Mouse (Mus musculus) CH12.LX (cell line): ENCODE results near the gene Bpifa5. TPM values are rescaled to one million over a fixed set of nuclear protein-coding genes. Genes with fewer than 3 reads are reported as not detected.

ENCODE experiments used
- DNase-seq: peaks from one replicate; pipeline ENCODE4 v3.0.0-alpha.2; 2013; ENCODE audit errors: extremely low read depth
- H3K27ac ChIP-seq: 2 replicates; pipeline ENCODE4 v1.5.1; 2012; ENCODE audit warnings: low read depth, mild to moderate bottlenecking, control low read depth, moderate library complexity; ENCODE audit not compliant: insufficient read depth
- H3K27me3 ChIP-seq: replicated peaks from 2 replicates; pipeline ENCODE3; 2012; ENCODE audit warnings: inconsistent platforms
- H3K36me3 ChIP-seq, 2 experiments: replicated peaks in 1 of 2; 2 replicates each; pipeline versions ENCODE3 to v1.6.1; 2012; ENCODE audit warnings: inconsistent platforms in 1 of 2, low read length in 1 of 2, mild to moderate bottlenecking in 1 of 2, mixed read lengths in 1 of 2, moderate library complexity in 1 of 2; ENCODE audit not compliant: control insufficient read depth in 1 of 2, insufficient read depth in 1 of 2
- H3K4me1 ChIP-seq, 2 experiments: 2 replicates each; pipeline ENCODE4 v1.6.1; 2012; ENCODE audit warnings: inconsistent platforms in 1 of 2, moderate library complexity in 1 of 2; ENCODE audit not compliant: insufficient read depth in 2 of 2, control insufficient read depth in 1 of 2
- H3K4me2 ChIP-seq: 2 replicates; pipeline ENCODE4 v1.6.1; 2012; ENCODE audit warnings: low read depth, mild to moderate bottlenecking, control low read depth; ENCODE audit not compliant: poor library complexity, insufficient read depth, severe bottlenecking
- H3K4me3 ChIP-seq, 3 experiments: fragments of 150-350 bp in 1 of 3; sonication (generic) in 1 of 3; replicated peaks in 1 of 3; 2 replicates each; pipeline versions ENCODE3 to v1.5.1; 2011 to 2012; ENCODE audit warnings: low read depth in 2 of 3, low read length in 2 of 3, mild to moderate bottlenecking in 2 of 3, moderate library complexity in 2 of 3, control low read depth in 1 of 3, improper control_type of control experiment in 1 of 3, inconsistent platforms in 1 of 3, mixed read lengths in 1 of 3; ENCODE audit not compliant: poor library complexity in 1 of 3
- H3K79me2 ChIP-seq: replicated peaks from 2 replicates; pipeline ENCODE4 v1.6.1; 2012; ENCODE audit warnings: mild to moderate bottlenecking, moderate library complexity; ENCODE audit not compliant: control insufficient read depth, poor library complexity, insufficient read depth, severe bottlenecking; ENCODE audit errors: extremely low read depth
- H3K9ac ChIP-seq: 2 replicates; pipeline ENCODE4 v1.6.1; 2012; ENCODE audit warnings: low read depth, mild to moderate bottlenecking, control low read depth, moderate library complexity; ENCODE audit not compliant: insufficient read depth
- H3K9me3 ChIP-seq: replicated peaks from 2 replicates; pipeline ENCODE3; 2012; ENCODE audit warnings: low read length, inconsistent platforms, mixed read lengths
- BHLHE40 ChIP-seq: IDR thresholded peaks from 2 replicates; pipeline ENCODE4 v1.6.1; 2011; ENCODE audit warnings: mild to moderate bottlenecking, low read depth, low read length, improper control_type of control experiment
- CHD1 ChIP-seq: IDR thresholded peaks from 2 replicates; pipeline ENCODE4 v1.6.1; 2012; ENCODE audit warnings: low read depth, low read length, improper control_type of control experiment, inconsistent platforms
- CHD2 ChIP-seq: IDR thresholded peaks from 2 replicates; pipeline ENCODE4 v1.6.1; 2011; ENCODE audit warnings: low read length, improper control_type of control experiment
- CTCF ChIP-seq, 2 experiments: IDR thresholded peaks in 1 of 2; conservative IDR thresholded peaks in 1 of 2; 2 replicates each; pipeline ENCODE4 v1.5.1; 2011 to 2012; ENCODE audit warnings: low read depth in 2 of 2, low read length in 2 of 2, improper control_type of control experiment in 1 of 2, inconsistent platforms in 1 of 2, mild to moderate bottlenecking in 1 of 2, moderate library complexity in 1 of 2
- E2F4 ChIP-seq: IDR thresholded peaks from 2 replicates; pipeline ENCODE4 v1.6.1; 2011; ENCODE audit warnings: low read depth, low read length, improper control_type of control experiment; ENCODE audit not compliant: insufficient replicate concordance
- EP300 ChIP-seq: IDR thresholded peaks from 2 replicates; pipeline ENCODE4 v1.6.1; 2011; ENCODE audit warnings: low read length, improper control_type of control experiment
- GABPA ChIP-seq: IDR thresholded peaks from 2 replicates; pipeline ENCODE4 v1.6.1; 2012; ENCODE audit warnings: low read depth, low read length, improper control_type of control experiment, inconsistent platforms; ENCODE audit not compliant: insufficient replicate concordance
- HCFC1 ChIP-seq: IDR thresholded peaks from 2 replicates; pipeline ENCODE4 v1.6.1; 2012; ENCODE audit warnings: low read depth, mild to moderate bottlenecking, inconsistent platforms, low read length, improper control_type of control experiment
- JUND ChIP-seq: conservative IDR thresholded peaks from 2 replicates; pipeline ENCODE4 v1.6.1; 2011; ENCODE audit warnings: low read depth, low read length, improper control_type of control experiment
- MAX ChIP-seq: IDR thresholded peaks from 2 replicates; pipeline ENCODE4 v1.6.1; 2011; ENCODE audit warnings: low read length, improper control_type of control experiment
- MAZ ChIP-seq: IDR thresholded peaks from 2 replicates; pipeline ENCODE4 v1.6.1; 2012; ENCODE audit warnings: low read depth, mild to moderate bottlenecking, inconsistent platforms, low read length, improper control_type of control experiment, moderate library complexity
- MEF2A ChIP-seq: IDR thresholded peaks from 2 replicates; pipeline ENCODE4 v1.6.1; 2014; ENCODE audit warnings: low read depth, mild to moderate bottlenecking, inconsistent platforms, low read length, improper control_type of control experiment, borderline replicate concordance
- MXI1 ChIP-seq: IDR thresholded peaks from 2 replicates; pipeline ENCODE4 v1.6.1; 2011; ENCODE audit warnings: mild to moderate bottlenecking, low read depth, low read length, improper control_type of control experiment
- MYC ChIP-seq: IDR thresholded peaks from 2 replicates; pipeline ENCODE4 v1.6.1; 2011; ENCODE audit warnings: low read depth, mild to moderate bottlenecking, improper control_type of control experiment, low read length
- NRF1 ChIP-seq: IDR thresholded peaks from 2 replicates; pipeline ENCODE4 v1.6.1; 2014; ENCODE audit warnings: low read depth, mild to moderate bottlenecking, inconsistent platforms, low read length, improper control_type of control experiment, moderate library complexity
- PAX5 ChIP-seq: IDR thresholded peaks from 2 replicates; pipeline ENCODE4 v1.6.1; 2012; ENCODE audit warnings: low read length, inconsistent platforms, mixed read lengths
- RAD21 ChIP-seq: IDR thresholded peaks from 2 replicates; pipeline ENCODE4 v1.6.1; 2011; ENCODE audit warnings: low read depth, mild to moderate bottlenecking, low read length, improper control_type of control experiment, moderate library complexity
- SMC3 ChIP-seq: IDR thresholded peaks from 2 replicates; pipeline ENCODE4 v1.6.1; 2011; ENCODE audit warnings: low read depth, low read length, improper control_type of control experiment
- TBP ChIP-seq: conservative IDR thresholded peaks from 2 replicates; pipeline ENCODE4 v1.6.1; 2011; ENCODE audit warnings: low read depth, low read length, improper control_type of control experiment
- TCF12 ChIP-seq: IDR thresholded peaks from 2 replicates; pipeline ENCODE4 v1.6.1; 2014; ENCODE audit warnings: low read depth, mild to moderate bottlenecking, inconsistent platforms, low read length, improper control_type of control experiment
- USF1 ChIP-seq: IDR thresholded peaks from 2 replicates; pipeline ENCODE4 v1.6.1; 2014; ENCODE audit warnings: low read depth, mild to moderate bottlenecking, inconsistent platforms, low read length, improper control_type of control experiment
- USF2 ChIP-seq: conservative IDR thresholded peaks from 2 replicates; pipeline ENCODE4 v1.6.1; 2011; ENCODE audit warnings: low read depth, low read length, improper control_type of control experiment
- ZKSCAN1 ChIP-seq: IDR thresholded peaks from 2 replicates; pipeline ENCODE4 v1.6.1; 2012; ENCODE audit warnings: low read depth, inconsistent platforms, low read length, improper control_type of control experiment, borderline replicate concordance
- ZMIZ1 ChIP-seq: IDR thresholded peaks from 2 replicates; pipeline ENCODE4 v1.6.1; 2012; ENCODE audit warnings: low read depth, mild to moderate bottlenecking, inconsistent platforms, low read length, improper control_type of control experiment
- ZNF384 ChIP-seq: IDR thresholded peaks from 2 replicates; pipeline ENCODE4 v1.6.1; 2012; ENCODE audit warnings: low read depth, low read length, improper control_type of control experiment, inconsistent platforms
- dilution Hi-C: fragments of 300-500 bp; cut with MboI; formaldehyde crosslinking; loops from 2 replicates; pipeline ENCODE4 v1.14.3; 2020; ENCODE audit warnings: low sequenced_read_pairs; ENCODE audit not compliant: extremely low pct_unique_long_range_greater_than_20kb, extremely low pct_ligation_motif_present
- in situ Hi-C: fragments of 300-500 bp; cut with MboI; formaldehyde crosslinking; loops from 3 replicates; pipeline ENCODE4 v1.14.3; 2019; ENCODE audit warnings: low sequenced_read_pairs, low pct_ligation_motif_present, low pct_unique_long_range_greater_than_20kb, mixed read lengths
- polyA plus RNA-seq: library from polyadenylated mRNA; unstranded; fragments of >175 nt; gene quantifications from 2 replicates; pipeline ENCODE4 v1.2.1, GENCODE M21; 2012; ENCODE audit warnings: low read depth; ENCODE audit not compliant: insufficient read length
- total RNA-seq, 2 experiments: library from RNA; depleted of rRNA; stranded (reverse); fragments of 300-350 nt in 1 of 2; fragments of >200 nt in 1 of 2; gene quantifications; 2 replicates each; pipeline ENCODE4 v1.2.3; 2012 to 2014

Gene Bpifa5
- total and polyA plus RNA-seq, 3 experiments, result not detected

DNA sequence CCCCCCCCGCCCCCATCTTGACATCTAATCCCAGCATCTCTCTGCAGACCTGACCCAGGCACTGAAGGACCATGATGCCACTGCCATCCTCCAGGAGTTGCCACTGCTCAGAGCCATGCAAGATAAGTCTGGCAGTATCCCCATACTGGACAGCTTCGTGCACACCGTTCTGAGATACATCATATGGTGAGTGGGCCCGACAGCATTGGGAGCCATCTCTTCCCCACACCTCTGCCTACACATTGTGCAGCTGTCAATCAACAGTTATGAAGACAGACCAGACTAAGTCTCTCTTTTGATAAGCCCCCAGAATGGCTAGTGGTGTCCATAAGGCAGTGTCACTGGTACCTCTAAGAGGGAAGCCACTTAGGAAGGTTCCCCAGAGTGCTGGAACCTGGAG lies 42.2 kb downstream of the Bpifa5 start:
- dilution Hi-C loops (no loop called here), in situ Hi-C loops (loop anchor here (5.0 kb wide), 1 partner anchor 88 kb away; no protein-coding TSS in a partner anchor)
- no peak overlapping the region for H3K9ac ChIP-seq
- no peaks in the 10 kb centered on the region for H3K36me3 ChIP-seq
- no peaks in the 10 kb centered on the region for H3K79me2 ChIP-seq
- peaks cover 90% of the 10 kb centered on the region for H3K27me3 ChIP-seq
- H3K4me1 ChIP-seq, result no peaks in the 10 kb centered on the region
- H3K9me3 ChIP-seq, result no peaks in the 10 kb centered on the region
- no peak for TF ChIP-seq EP300
- TF ChIP-seq ZKSCAN1, result no peak
- TF ChIP-seq TBP, result no peak
- TF ChIP-seq NRF1, result no peak
- TF ChIP-seq USF2, result no peak
- no peak for TF ChIP-seq E2F4
- TF ChIP-seq CHD1, result no peak
- TF ChIP-seq PAX5, result no peak
- TF ChIP-seq ZNF384, result no peak
- no peak for TF ChIP-seq HCFC1
- TF ChIP-seq MAX, result no peak
- TF ChIP-seq MEF2A, result no peak
- no peak for TF ChIP-seq ZMIZ1
- no peak for TF ChIP-seq TCF12
- no peak for TF ChIP-seq RAD21
- no peak for TF ChIP-seq USF1
- H3K4me2 ChIP-seq, result no peak overlapping the region
- DNase-seq, result no peak
- H3K4me3 ChIP-seq, result no peak overlapping the region
- no peak overlapping the region for H3K27ac ChIP-seq

- in situ Hi-C loops (no loop called here), dilution Hi-C loops (no loop called here)
- peak; percentile 18 for DNase-seq
- no peak overlapping the region for H3K9ac ChIP-seq
- no peaks in the 10 kb centered on the region for H3K36me3 ChIP-seq
- H3K27ac ChIP-seq, result no peak overlapping the region
- H3K9me3 ChIP-seq, result no peaks in the 10 kb centered on the region
- no peaks in the 10 kb centered on the region for H3K4me1 ChIP-seq
- H3K79me2 ChIP-seq, result no peaks in the 10 kb centered on the region
- no peak overlapping the region for H3K4me2 ChIP-seq
- TF ChIP-seq MAX, result 0 out of 2 replicates have a peak, but pooled peaks have one; percentile 14
- TF ChIP-seq CHD2, result no peak
- TF ChIP-seq SMC3, result no peak
- peak; percentile 42 for TF ChIP-seq RAD21
- TF ChIP-seq JUND, result no peak
- TF ChIP-seq MXI1, result no peak
- TF ChIP-seq CHD1, result no peak
- no peak for TF ChIP-seq MAZ
- peak; percentile 52; the same call in 1 of the 2 replicates for TF ChIP-seq BHLHE40
- TF ChIP-seq CTCF (conservative IDR thresholded peaks at IDR 0.05 in 1 of 2, IDR thresholded peaks at IDR 0.05 in 1 of 2; ENCODE audit: low read depth in 2 of 2, low read length in 2 of 2), result peak; percentile 68 to 69
- TF ChIP-seq MYC, result 0 out of 2 replicates have a peak, but pooled peaks have one; percentile 24
- no peak for TF ChIP-seq GABPA
- peak; percentile 24; the same call in 1 of the 2 replicates for TF ChIP-seq USF1
- H3K27me3 ChIP-seq, result peaks cover 88% of the 10 kb centered on the region
- H3K4me3 ChIP-seq, result no peak overlapping the region
Measured at GRCm38 (mm10) chr2:154206908-154207307, 44.5 kb downstream of the Bpifa5 start.
